Mouse (Mus musculus) CH12.LX (cell line): ENCODE results near the gene Sds.

Experiments
- BHLHE40 ChIP-seq: IDR thresholded peaks from 2 replicates; pipeline ENCODE4 v1.6.1; 2011; ENCODE audit warnings: mild to moderate bottlenecking, low read depth, low read length, improper control_type of control experiment
- CTCF ChIP-seq, 2 experiments: IDR thresholded peaks in 1 of 2; conservative IDR thresholded peaks in 1 of 2; 2 replicates each; pipeline ENCODE4 v1.5.1; 2011 to 2012; ENCODE audit warnings: low read depth in 2 of 2, low read length in 2 of 2, improper control_type of control experiment in 1 of 2, inconsistent platforms in 1 of 2, mild to moderate bottlenecking in 1 of 2, moderate library complexity in 1 of 2
- EP300 ChIP-seq: IDR thresholded peaks from 2 replicates; pipeline ENCODE4 v1.6.1; 2011; ENCODE audit warnings: low read length, improper control_type of control experiment
- GABPA ChIP-seq: IDR thresholded peaks from 2 replicates; pipeline ENCODE4 v1.6.1; 2012; ENCODE audit warnings: low read depth, low read length, improper control_type of control experiment, inconsistent platforms; ENCODE audit not compliant: insufficient replicate concordance
- MAFK ChIP-seq: IDR thresholded peaks from 2 replicates; pipeline ENCODE4 v1.6.1; 2011; ENCODE audit warnings: low read length, improper control_type of control experiment; ENCODE audit not compliant: insufficient replicate concordance
- MEF2A ChIP-seq: IDR thresholded peaks from 2 replicates; pipeline ENCODE4 v1.6.1; 2014; ENCODE audit warnings: low read depth, mild to moderate bottlenecking, inconsistent platforms, low read length, improper control_type of control experiment, borderline replicate concordance
- MYC ChIP-seq: IDR thresholded peaks from 2 replicates; pipeline ENCODE4 v1.6.1; 2011; ENCODE audit warnings: low read depth, mild to moderate bottlenecking, improper control_type of control experiment, low read length
- POLR2A ChIP-seq: IDR thresholded peaks from 2 replicates; pipeline ENCODE4 v1.6.1; 2011; ENCODE audit warnings: low read depth, mild to moderate bottlenecking, improper control_type of control experiment, low read length
- POLR2AphosphoS2 ChIP-seq: IDR thresholded peaks from 2 replicates; pipeline ENCODE4 v1.6.1; 2011; ENCODE audit warnings: low read depth, low read length, improper control_type of control experiment
- RCOR1 ChIP-seq: conservative IDR thresholded peaks from 2 replicates; pipeline ENCODE4 v1.6.1; 2012; ENCODE audit warnings: low read depth, mild to moderate bottlenecking, inconsistent platforms, low read length, improper control_type of control experiment
- SIN3A ChIP-seq: IDR thresholded peaks from 2 replicates; pipeline ENCODE4 v1.6.1; 2012; ENCODE audit warnings: low read length, improper control_type of control experiment, inconsistent platforms
- SMC3 ChIP-seq: IDR thresholded peaks from 2 replicates; pipeline ENCODE4 v1.6.1; 2011; ENCODE audit warnings: low read depth, low read length, improper control_type of control experiment
- TBP ChIP-seq: conservative IDR thresholded peaks from 2 replicates; pipeline ENCODE4 v1.6.1; 2011; ENCODE audit warnings: low read depth, low read length, improper control_type of control experiment

- TF ChIP-seq CTCF (conservative IDR thresholded peaks at IDR 0.05 in 1 of 2, IDR thresholded peaks at IDR 0.05 in 1 of 2; ENCODE audit: low read depth in 2 of 2, low read length in 2 of 2) (no peak), POLR2AphosphoS2 (no peak), BHLHE40 (no peak), TBP (no peak), EP300 (no peak), POLR2A (no peak), MYC (no peak), GABPA (no peak), SMC3 (no peak), MEF2A (no peak), MAFK (no peak), SIN3A (no peak), RCOR1 (no peak)
Measured at GRCm38 (mm10) chr5:120437986-120438385, 38.3 kb upstream of the Sds start.
